Mouse (Mus musculus): Measurements from ENCODE around the gene Flywch2.

Flywch2 gene

GRCm38 (mm10) chr17:23785561-23786471 is at the start of gene Flywch2:
Flywch2 (minus strand) TSS chr17:23786081.
- peak; percentile 87 to 88 for DNase-seq

- no peak for DNase-seq
Measured at GRCm38 (mm10) chr17:23831201-23831600, 45.3 kb upstream of the Flywch2 start.

GRCm38 (mm10) chr17:23829064-23829619 is 43.3 kb upstream of the Flywch2 start, which contains the start of gene Elob:
Elob (minus strand) TSS chr17:23829136.
- peak; percentile 79 to 82 for DNase-seq

GRCm38 (mm10) chr17:23828271-23829001 is 42.6 kb upstream of the Flywch2 start:
- DNase-seq, result peak; percentile 45 to 55

GRCm38 (mm10) chr17:23825591-23825990 is 39.7 kb upstream of the Flywch2 start:
- DNase-seq, result no peak

- DNase-seq, result no peak
Measured at GRCm38 (mm10) chr17:23823614-23824013, 37.7 kb upstream of the Flywch2 start.

GRCm38 (mm10) chr17:23823018-23823417 is 37.1 kb upstream of the Flywch2 start:
- DNase-seq, result no peak

- DNase-seq, result no peak
Measured at GRCm38 (mm10) chr17:23822094-23822493, 36.2 kb upstream of the Flywch2 start.

- no peak for DNase-seq
Measured at GRCm38 (mm10) chr17:23820731-23821130, 34.9 kb upstream of the Flywch2 start.

- no peak for DNase-seq
Measured at GRCm38 (mm10) chr17:23819235-23819634, 33.4 kb upstream of the Flywch2 start.

- no peak for DNase-seq
Measured at GRCm38 (mm10) chr17:23818579-23818978, 32.7 kb upstream of the Flywch2 start.

GRCm38 (mm10) chr17:23815641-23816040 is 29.8 kb upstream of the Flywch2 start:
- DNase-seq, result no peak

- DNase-seq, result peak; percentile 32 to 37
Measured at GRCm38 (mm10) chr17:23807918-23808317, 22.0 kb upstream of the Flywch2 start.

- peak; percentile 51 to 62 for DNase-seq
Measured at GRCm38 (mm10) chr17:23806867-23807266, 21.0 kb upstream of the Flywch2 start.

GRCm38 (mm10) chr17:23804426-23805085 is 18.7 kb upstream of the Flywch2 start:
- DNase-seq, result no peak

- DNase-seq, result peak; percentile 70 to 74
Measured at GRCm38 (mm10) chr17:23803366-23804041, 17.6 kb upstream of the Flywch2 start.

GRCm38 (mm10) chr17:23802746-23803365 is 17.0 kb upstream of the Flywch2 start:
- peak; percentile 98 to 99 for DNase-seq

- no peak for DNase-seq
Measured at GRCm38 (mm10) chr17:23801627-23802026, 15.7 kb upstream of the Flywch2 start.

- DNase-seq, result no peak
Measured at GRCm38 (mm10) chr17:23797316-23797715, 11.4 kb upstream of the Flywch2 start.

- no peak for DNase-seq
Measured at GRCm38 (mm10) chr17:23795323-23795722, 9.4 kb upstream of the Flywch2 start.

- DNase-seq, result no peak
Measured at GRCm38 (mm10) chr17:23791079-23791357, 5.1 kb upstream of the Flywch2 start.
